Mouse (Mus musculus) forebrain, embryonic 16.5 days (tissue): Measurements from ENCODE around the gene Wdr90. TPM values are rescaled to one million over a fixed set of nuclear protein-coding genes. Genes with fewer than 3 reads are reported as not detected.
A peak's percentile ranks its signal among the peaks of the same experiment; 100 is the strongest.
"Not testable (repeated sequence)": the region's sequence is repeated elsewhere in the genome, so short reads cannot be mapped to it uniquely, and the experiment has no call there.

Experiments
- ATAC-seq: fragments of 200-750 bp; cut with Nextera tagmentation; 2 replicates; pipeline ENCODE4 v1.8.0; 2017; ENCODE audit warnings: mild to moderate bottlenecking, moderate library complexity
- H3K27ac ChIP-seq: fragments of 300-500 bp; sonication (generic); 2 replicates; pipeline ENCODE4 v1.5.1; 2014; ENCODE audit warnings: low read length, control low read depth
- H3K27me3 ChIP-seq: fragments of 300-500 bp; sonication (generic); replicated peaks from 2 replicates; pipeline ENCODE4 v1.6.1; 2014; ENCODE audit warnings: low read length; ENCODE audit not compliant: control insufficient read depth, insufficient read depth
- H3K36me3 ChIP-seq: fragments of 300-500 bp; sonication (generic); 2 replicates; pipeline ENCODE4 v1.6.1; 2014; ENCODE audit not compliant: control insufficient read depth, insufficient read depth
- H3K4me1 ChIP-seq: fragments of 300-500 bp; sonication (generic); replicated peaks from 2 replicates; pipeline ENCODE4 v1.6.1; 2014; ENCODE audit warnings: low read length; ENCODE audit not compliant: control insufficient read depth, insufficient read depth
- H3K4me2 ChIP-seq: fragments of 300-500 bp; sonication (generic); 2 replicates; pipeline ENCODE4 v1.6.1; 2014; ENCODE audit warnings: mild to moderate bottlenecking, low read length, control low read depth
- H3K4me3 ChIP-seq: fragments of 300-500 bp; sonication (generic); replicated peaks from 2 replicates; pipeline ENCODE4 v1.5.1; 2014; ENCODE audit warnings: mild to moderate bottlenecking, low read length, control low read depth
- H3K9ac ChIP-seq: fragments of 300-500 bp; sonication (generic); replicated peaks from 2 replicates; pipeline ENCODE4 v1.6.1; 2014; ENCODE audit warnings: low read depth, low read length, control low read depth
- H3K9me3 ChIP-seq: fragments of 300-500 bp; sonication (generic); 2 replicates; pipeline ENCODE4 v1.6.1; 2016; ENCODE audit warnings: low read length; ENCODE audit not compliant: control insufficient read depth
- WGBS: fragments of 180-500 bp; shearing (Covaris S2); extraction: QIAGEN DNeasy Blood & Tissue Kit; methylation state at CpG from one replicate; pipeline ENCODE4 v1.1.7; 2014; 5-methylcytosine and 5-hydroxymethylcytosine counted together
- polyA plus RNA-seq: library from polyadenylated mRNA; unstranded; fragments of >200 nt; fragmentation: Nextera tagmentation; extraction: Ambion mirVana; gene quantifications from 2 replicates; pipeline ENCODE4 v1.2.1, GENCODE M21; 2015

The Wdr90 gene
- polyA plus RNA-seq, 1 experiment from 2014 or later: 24.8 TPM

DNA sequence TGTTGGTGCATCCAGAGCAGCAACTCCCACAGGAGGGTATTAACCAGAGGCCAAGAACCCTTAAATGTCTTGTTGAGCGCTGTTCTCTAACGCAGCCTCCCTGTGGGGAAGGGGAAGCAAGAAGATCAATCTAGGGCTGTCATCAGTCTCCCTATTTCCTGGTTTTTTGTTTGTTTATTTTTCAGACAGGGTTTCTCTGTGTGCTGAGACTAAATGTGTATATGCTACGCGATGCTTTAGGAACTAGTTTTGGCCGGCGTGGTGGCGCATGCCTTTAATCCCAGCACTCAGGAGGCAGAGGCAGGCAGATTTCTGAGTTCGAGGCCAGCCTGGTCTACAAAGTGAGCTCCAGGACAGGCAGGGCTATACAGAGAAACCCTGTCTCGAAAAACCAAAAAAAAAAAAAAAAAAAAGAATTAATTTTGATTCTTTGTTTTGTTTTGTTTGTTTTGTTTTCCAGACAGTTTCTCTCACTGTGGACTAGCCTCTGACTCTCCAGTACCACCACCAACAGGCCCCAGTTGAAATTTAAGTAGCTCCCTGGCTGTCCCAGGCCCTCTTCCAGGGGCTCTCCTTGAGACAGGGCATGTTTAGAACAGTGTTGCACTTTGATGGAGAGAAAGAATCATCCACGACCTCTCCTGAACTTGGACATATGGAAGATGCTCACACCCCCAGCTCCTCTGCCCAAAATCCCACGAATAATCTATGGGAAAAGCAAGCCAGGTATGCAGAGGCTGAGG lies 12.3 kb upstream of the Wdr90 start:
- H3K9me3 ChIP-seq: no peaks in the 10 kb centered on the region
- H3K4me2 ChIP-seq: peak overlapping the region; percentile 90
- H3K4me1 ChIP-seq: peaks cover 24% of the 10 kb centered on the region
- 87% methylated on average over 11 of the region's 11 CpGs for WGBS
- H3K4me3 ChIP-seq: peak overlapping the region; percentile 71
- no peaks in the 10 kb centered on the region for H3K36me3 ChIP-seq
- no peaks in the 10 kb centered on the region for H3K27me3 ChIP-seq
- ATAC-seq: no peak
- H3K9ac ChIP-seq: peak overlapping the region; percentile 73
- peak overlapping the region; percentile 89; the same call in 1 of the 2 replicates for H3K27ac ChIP-seq

DNA sequence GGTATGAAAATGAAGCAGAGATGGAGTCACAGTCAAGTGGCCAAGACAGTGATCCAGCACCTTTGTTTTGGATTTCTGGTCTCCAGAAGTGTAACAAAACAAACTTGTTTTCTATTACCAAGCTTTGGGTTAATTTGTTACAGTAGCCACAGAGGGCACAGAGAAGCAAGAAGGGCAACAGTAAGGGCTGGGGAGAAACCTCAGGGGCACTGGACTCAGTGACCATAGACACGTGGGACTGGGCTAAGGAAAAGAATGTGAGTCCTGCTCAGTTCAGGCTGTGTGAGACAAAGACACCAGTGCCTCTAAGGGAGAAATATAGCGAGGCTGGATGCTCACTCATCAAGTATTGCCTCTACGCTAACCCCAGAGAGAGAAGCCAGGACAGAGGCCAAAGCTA lies 11.4 kb upstream of the Wdr90 start:
- Histone ChIP-seq H3K4me1 (peaks cover 29% of the 10 kb centered on the region), H3K9me3 (no peaks in the 10 kb centered on the region), H3K4me3 (no peak overlapping the region), H3K9ac (no peak overlapping the region), H3K4me2 (no peak overlapping the region), H3K36me3 (no peaks in the 10 kb centered on the region), H3K27ac (no peak overlapping the region), H3K27me3 (no peaks in the 10 kb centered on the region)
- WGBS: 80% methylated on average over 3 of the region's 3 CpGs
- no peak for ATAC-seq

DNA sequence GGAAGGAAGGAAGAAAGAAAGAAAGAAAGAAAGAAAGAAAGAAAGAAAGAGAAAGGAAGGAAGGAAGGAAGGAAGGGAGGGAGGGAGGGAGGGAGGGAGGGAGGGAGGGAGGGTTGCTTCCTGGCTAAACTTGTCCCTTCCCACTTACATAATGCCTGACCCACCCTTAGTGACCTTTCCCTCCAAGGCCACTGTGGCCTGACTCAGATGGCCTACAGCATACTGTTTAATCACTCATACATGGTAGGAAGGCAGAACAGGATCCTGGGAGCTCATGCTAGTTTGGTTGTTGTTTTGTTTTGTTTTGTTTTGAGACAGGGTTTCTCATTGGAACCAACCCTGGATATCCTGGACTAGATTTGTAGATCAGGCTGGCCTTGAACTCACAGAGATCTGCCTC lies 10.3 kb upstream of the Wdr90 start:
- not testable (repeated sequence) for H3K36me3 ChIP-seq, H3K9me3 ChIP-seq, ATAC-seq, H3K4me3 ChIP-seq, H3K4me2 ChIP-seq, H3K9ac ChIP-seq, H3K27ac ChIP-seq, H3K27me3 ChIP-seq
- H3K4me1 ChIP-seq: peaks cover 26% of the 10 kb centered on the region

DNA sequence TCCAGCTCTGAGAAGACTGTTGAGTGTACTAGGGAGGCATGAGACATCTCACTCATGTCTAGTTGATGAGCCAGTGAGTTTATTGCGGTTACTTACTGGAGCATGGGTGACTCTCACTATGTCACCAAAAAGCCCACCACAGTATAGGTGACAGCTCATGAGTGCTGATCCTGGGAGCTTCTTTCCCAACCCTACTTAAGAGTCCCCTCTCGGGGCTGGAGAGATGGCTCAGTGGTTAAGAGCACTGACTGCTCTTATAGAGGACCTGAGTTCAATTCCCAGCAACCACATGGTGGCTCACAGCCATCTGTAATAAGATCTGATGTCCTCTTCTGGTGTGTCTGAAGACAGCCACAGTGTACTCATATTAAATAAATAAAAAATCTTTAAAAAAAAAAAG lies 8.7 kb upstream of the Wdr90 start:
- Histone ChIP-seq H3K4me1 (peaks cover 18% of the 10 kb centered on the region), H3K4me2 (no peak overlapping the region), H3K9ac (no peak overlapping the region), H3K27me3 (no peaks in the 10 kb centered on the region), H3K9me3 (no peaks in the 10 kb centered on the region), H3K36me3 (no peaks in the 10 kb centered on the region), H3K4me3 (no peak overlapping the region), H3K27ac (no peak overlapping the region)
- 89% methylated on average over 2 of the region's 2 CpGs for WGBS
- no peak for ATAC-seq

DNA sequence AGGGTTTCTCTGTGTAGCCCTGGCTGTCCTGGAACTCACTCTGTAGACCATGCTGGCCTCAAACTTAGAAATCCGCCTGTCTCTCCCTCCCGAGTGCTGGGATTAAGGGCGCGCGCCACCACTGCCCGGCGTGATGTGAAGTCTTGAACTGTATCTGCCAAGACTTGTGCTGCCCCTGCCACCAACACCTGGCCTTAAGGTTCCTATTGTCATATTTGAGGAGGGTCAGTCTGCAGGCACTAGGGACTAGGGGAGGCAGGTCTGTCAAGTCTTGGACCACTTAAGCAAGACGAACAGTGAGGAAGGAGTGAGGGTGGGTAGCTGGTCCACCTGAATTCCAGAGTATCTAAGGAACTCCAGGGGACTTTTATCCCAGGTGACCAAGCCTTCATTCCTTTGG lies 8.2 kb upstream of the Wdr90 start:
- no peak overlapping the region for H3K9ac ChIP-seq
- no peak overlapping the region for H3K4me3 ChIP-seq
- ATAC-seq: no peak
- no peaks in the 10 kb centered on the region for H3K36me3 ChIP-seq
- H3K4me1 ChIP-seq: peaks cover 18% of the 10 kb centered on the region
- H3K9me3 ChIP-seq: no peaks in the 10 kb centered on the region
- no peak overlapping the region for H3K4me2 ChIP-seq
- H3K27ac ChIP-seq: no peak overlapping the region
- 88% methylated on average over 8 of the region's 8 CpGs for WGBS
- no peaks in the 10 kb centered on the region for H3K27me3 ChIP-seq

DNA sequence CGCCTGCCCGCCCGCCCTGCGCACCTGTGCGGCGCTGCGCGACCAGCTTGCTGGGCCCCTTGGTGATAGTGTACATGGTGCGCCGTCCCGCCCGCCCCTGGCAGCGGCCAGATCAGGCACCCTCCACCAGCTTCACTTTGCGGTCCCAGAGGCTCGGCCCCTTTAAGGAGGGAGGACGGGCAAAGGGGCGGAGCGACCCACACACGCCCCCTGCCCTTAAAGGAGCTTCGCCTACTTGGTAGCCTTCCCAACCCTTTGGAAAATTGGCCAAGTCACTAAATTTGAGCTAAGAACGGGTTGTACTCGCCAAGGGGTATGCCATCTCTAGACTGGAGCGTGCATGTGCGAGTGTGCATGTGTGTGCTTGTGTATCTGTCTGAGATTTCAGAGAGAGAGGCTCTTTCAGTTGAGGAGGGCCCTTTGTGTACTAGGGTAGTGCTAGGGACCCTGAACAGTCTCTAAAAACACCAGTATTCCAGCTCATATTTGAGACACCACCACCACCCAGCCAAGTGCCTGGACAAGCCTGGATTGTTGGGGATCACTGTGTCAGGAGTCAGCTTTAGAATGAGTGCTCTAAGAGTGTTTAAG lies 7.4 kb upstream of the Wdr90 start, which contains the start of gene Mcrip2:
Gene Mcrip2, minus strand, starts transcription at position 164 of the 591 bp plus-strand sequence.
- under 1% methylated on average over 24 of the region's 24 CpGs for WGBS
- H3K4me3 ChIP-seq: peak within 1 kb of the TSS; percentile 71
- no peaks in the 10 kb centered on the region for H3K9me3 ChIP-seq
- H3K27me3 ChIP-seq: no peaks in the 10 kb centered on the region
- peak within 1 kb of the TSS; percentile 68 for H3K9ac ChIP-seq
- H3K4me1 ChIP-seq: peaks cover 11% of the 10 kb centered on the region
- peak within 1 kb of the TSS; percentile 98 for H3K4me2 ChIP-seq
- peak within 1 kb of the TSS; percentile 54; the same call in 1 of the 2 replicates for H3K27ac ChIP-seq
- peak; percentile 91 for ATAC-seq
- H3K36me3 ChIP-seq: no peaks in the 10 kb centered on the region

DNA sequence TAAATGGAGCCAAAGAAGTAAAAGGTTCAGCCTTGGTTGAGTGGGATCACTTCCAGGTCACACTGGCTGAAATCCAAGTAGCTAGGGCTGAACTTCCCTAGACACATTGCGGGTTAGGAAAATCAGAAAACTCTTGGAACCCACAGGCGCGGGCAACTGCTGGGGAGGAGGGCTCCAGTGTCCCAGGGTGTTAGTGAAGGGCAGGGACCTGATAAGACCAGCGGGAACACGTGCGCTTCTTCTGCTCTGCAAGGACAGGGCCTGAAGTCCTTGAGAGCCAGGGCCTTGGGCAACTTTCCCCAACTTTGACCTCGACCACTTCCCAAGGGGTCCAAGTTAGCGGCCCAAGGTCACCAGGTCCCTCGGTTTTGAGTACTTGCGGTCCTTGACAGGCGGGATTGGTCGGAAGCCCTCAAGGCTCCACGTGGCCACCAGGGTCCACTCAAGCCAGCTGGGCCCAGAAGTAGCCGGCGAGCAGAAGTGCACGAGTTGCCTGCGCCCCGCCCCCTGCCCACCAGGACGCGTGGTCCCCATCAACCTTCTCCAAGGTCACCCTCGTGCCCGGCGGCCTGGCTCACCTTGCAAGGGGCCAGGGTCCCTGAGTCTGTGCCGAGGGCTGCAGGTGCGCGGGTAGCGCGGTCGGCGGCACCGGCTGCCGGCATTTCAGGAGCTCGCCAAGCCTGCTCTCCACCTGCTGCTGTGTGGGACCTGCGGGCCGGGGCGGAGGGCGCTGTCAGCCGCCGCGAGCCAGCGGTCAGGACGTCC lies 6.7 kb upstream of the Wdr90 start:
- Histone ChIP-seq H3K9me3 (no peaks in the 10 kb centered on the region), H3K27me3 (no peaks in the 10 kb centered on the region), H3K4me3 (peak overlapping the region; percentile 71), H3K4me1 (peaks cover 11% of the 10 kb centered on the region), H3K27ac (0 out of 2 replicates have a peak overlapping the region, but pooled peaks have one; percentile 8), H3K36me3 (no peaks in the 10 kb centered on the region), H3K4me2 (peak overlapping the region; percentile 98), H3K9ac (peak overlapping the region; percentile 68)
- peak; percentile 49 for ATAC-seq
- WGBS: 1% methylated on average over 42 of the region's 42 CpGs

DNA sequence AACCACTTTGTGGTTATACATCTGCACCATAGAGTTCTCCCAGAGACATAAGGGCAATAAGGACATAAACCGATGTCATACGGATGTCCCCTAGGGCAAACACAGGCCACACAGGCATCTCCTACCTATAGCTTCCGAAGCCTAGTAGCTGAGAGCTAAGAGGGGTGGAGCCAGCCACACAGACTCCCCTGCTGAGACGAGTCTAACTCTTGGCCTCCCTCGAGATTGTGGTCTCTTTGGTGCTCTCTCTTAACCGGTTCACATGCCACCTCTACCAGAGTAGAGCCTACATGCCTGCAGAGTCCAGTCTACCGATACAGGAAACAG lies 6.2 kb upstream of the Wdr90 start:
- Histone ChIP-seq H3K4me1 (peaks cover 11% of the 10 kb centered on the region), H3K9ac (peak overlapping the region; percentile 68; the same call in 1 of the 2 replicates), H3K27me3 (no peaks in the 10 kb centered on the region), H3K4me3 (peak overlapping the region; percentile 71), H3K36me3 (no peaks in the 10 kb centered on the region), H3K9me3 (no peaks in the 10 kb centered on the region), H3K27ac (no peak overlapping the region), H3K4me2 (peak overlapping the region; percentile 98)
- ATAC-seq: no peak
- whole genome bisulfite sequencing: 13% methylated on average over 7 of the region's 7 CpGs

DNA sequence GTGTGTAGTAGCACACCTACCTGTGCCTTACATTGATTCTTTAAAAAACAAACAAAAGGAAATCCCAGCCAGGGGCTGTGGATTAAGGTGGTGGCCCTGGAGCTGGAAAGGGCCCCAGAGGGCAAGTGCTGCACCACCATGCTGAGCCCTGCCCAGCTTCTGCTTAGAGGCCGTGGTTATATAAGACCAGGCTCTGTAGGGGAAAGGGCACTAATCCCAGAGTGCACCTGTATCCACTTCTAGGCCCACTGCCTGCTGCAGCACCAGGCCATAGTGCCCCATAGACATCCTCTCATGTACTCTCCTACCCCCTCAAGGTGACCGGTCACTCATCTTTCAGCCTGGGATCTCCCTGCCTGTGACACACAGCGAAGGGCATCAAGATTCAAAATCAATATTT lies 4.9 kb upstream of the Wdr90 start:
- Histone ChIP-seq H3K4me3 (no peak overlapping the region), H3K9me3 (no peaks in the 10 kb centered on the region), H3K9ac (no peak overlapping the region), H3K4me2 (no peak overlapping the region), H3K27ac (no peak overlapping the region), H3K27me3 (no peaks in the 10 kb centered on the region), H3K4me1 (peaks cover 17% of the 10 kb centered on the region), H3K36me3 (no peaks in the 10 kb centered on the region)
- ATAC-seq: no peak
- 88% methylated on average over 3 of the region's 3 CpGs for WGBS
